Mouse (Mus musculus) midbrain, embryonic 12.5 days (tissue): ENCODE results near the gene Ntng2. TPM values are rescaled to one million over a fixed set of nuclear protein-coding genes. Genes with fewer than 3 reads are reported as not detected.

Experiments used
- ATAC-seq: fragments of 200-750 bp; cut with Nextera tagmentation; 2 replicates; pipeline ENCODE4 v1.8.0; 2017; ENCODE audit warnings: low read depth, moderate TSS enrichment, moderate library complexity; ENCODE audit not compliant: low FRiP score
- H3K27ac ChIP-seq: fragments of 300-500 bp; sonication (generic); replicated peaks from 2 replicates; pipeline ENCODE4 v1.5.1; 2016; ENCODE audit warnings: mild to moderate bottlenecking
- H3K27me3 ChIP-seq: fragments of 300-500 bp; sonication (generic); 2 replicates; pipeline ENCODE4 v1.6.1; 2016; ENCODE audit warnings: mild to moderate bottlenecking
- H3K36me3 ChIP-seq: fragments of 300-500 bp; sonication (generic); 2 replicates; pipeline ENCODE4 v1.6.1; 2016
- H3K4me1 ChIP-seq: fragments of 300-500 bp; sonication (generic); 2 replicates; pipeline ENCODE4 v1.6.1; 2016
- H3K4me2 ChIP-seq: fragments of 300-500 bp; sonication (generic); replicated peaks from 2 replicates; pipeline ENCODE4 v1.6.1; 2016; ENCODE audit warnings: mild to moderate bottlenecking, moderate library complexity
- H3K4me3 ChIP-seq: fragments of 300-500 bp; sonication (generic); 2 replicates; pipeline ENCODE4 v1.5.1; 2016; ENCODE audit warnings: mild to moderate bottlenecking
- H3K9ac ChIP-seq: fragments of 300-500 bp; sonication (generic); replicated peaks from 2 replicates; pipeline ENCODE4 v1.6.1; 2016; ENCODE audit warnings: mild to moderate bottlenecking, moderate library complexity
- H3K9me3 ChIP-seq: fragments of 300-500 bp; sonication (generic); 2 replicates; pipeline ENCODE4 v1.6.1; 2016; ENCODE audit warnings: mild to moderate bottlenecking
- WGBS: fragments of 180-500 bp; shearing (Covaris S2); methylation state at CpG from one replicate; pipeline ENCODE4 v1.1.7; 2016; 5-methylcytosine and 5-hydroxymethylcytosine counted together
- polyA plus RNA-seq: library from polyadenylated mRNA; unstranded; fragments of >200 nt; fragmentation: Nextera tagmentation; extraction: Ambion mirVana; gene quantifications from 2 replicates; pipeline ENCODE4 v1.2.1, GENCODE M21; 2016

The Ntng2 gene
- polyA plus RNA-seq, 1 experiment from 2014 or later = 6.3 TPM

GRCm38 (mm10) chr2:29199909-29200308 lies 52.9 kb downstream of the Ntng2 start:
- Histone ChIP-seq H3K4me1 (peaks cover 9% of the 10 kb centered on the region), H3K9me3 (no peaks in the 10 kb centered on the region), H3K4me2 (no peak overlapping the region), H3K27ac (no peak overlapping the region), H3K9ac (no peak overlapping the region), H3K4me3 (no peak overlapping the region), H3K36me3 (no peaks in the 10 kb centered on the region), H3K27me3 (peaks cover 52% of the 10 kb centered on the region)
- no peak for ATAC-seq
- WGBS = 7% methylated on average over 3 of the region's 3 CpGs

GRCm38 (mm10) chr2:29198446-29198845 lies 54.4 kb downstream of the Ntng2 start:
- Histone ChIP-seq H3K4me2 (no peak overlapping the region), H3K27ac (no peak overlapping the region), H3K36me3 (no peaks in the 10 kb centered on the region), H3K27me3 (peaks cover 49% of the 10 kb centered on the region), H3K4me1 (peaks cover 15% of the 10 kb centered on the region), H3K4me3 (no peak overlapping the region), H3K9ac (no peak overlapping the region), H3K9me3 (no peaks in the 10 kb centered on the region)
- ATAC-seq = no peak
- WGBS = 75% methylated on average over 5 of the region's 5 CpGs

GRCm38 (mm10) chr2:29196844-29197243 lies 56.0 kb downstream of the Ntng2 start:
- peaks cover 15% of the 10 kb centered on the region for H3K4me1 ChIP-seq
- 77% methylated on average over 12 of the region's 12 CpGs for WGBS
- H3K4me2 ChIP-seq = no peak overlapping the region
- H3K9me3 ChIP-seq = no peaks in the 10 kb centered on the region
- no peaks in the 10 kb centered on the region for H3K36me3 ChIP-seq
- no peak overlapping the region for H3K4me3 ChIP-seq
- H3K27me3 ChIP-seq = peaks cover 43% of the 10 kb centered on the region
- H3K9ac ChIP-seq = no peak overlapping the region
- no peak overlapping the region for H3K27ac ChIP-seq
- no peak for ATAC-seq

- WGBS = under 1% methylated on average over 60 of the region's 61 CpGs
- peak; percentile 69 for ATAC-seq
- Histone ChIP-seq H3K27ac (no peak overlapping the region), H3K9ac (peak overlapping the region; percentile 52), H3K9me3 (no peaks in the 10 kb centered on the region), H3K4me2 (peak overlapping the region; percentile 84), H3K4me1 (peaks cover 15% of the 10 kb centered on the region), H3K36me3 (no peaks in the 10 kb centered on the region), H3K4me3 (peak overlapping the region; percentile 48), H3K27me3 (peaks cover 43% of the 10 kb centered on the region)
Measured at GRCm38 (mm10) chr2:29194547-29195463, 58.0 kb downstream of the Ntng2 start.

- Histone ChIP-seq H3K9me3 (no peaks in the 10 kb centered on the region), H3K27me3 (peaks cover 41% of the 10 kb centered on the region), H3K4me2 (peak overlapping the region; percentile 84), H3K9ac (peak overlapping the region; percentile 52; the same call in 1 of the 2 replicates), H3K4me3 (peak overlapping the region; percentile 48), H3K27ac (no peak overlapping the region), H3K4me1 (peaks cover 15% of the 10 kb centered on the region), H3K36me3 (no peaks in the 10 kb centered on the region)
- ATAC-seq = no peak
- WGBS = 15% methylated on average over 16 of the region's 16 CpGs
Measured at GRCm38 (mm10) chr2:29193819-29194546, 58.8 kb downstream of the Ntng2 start.

- Histone ChIP-seq H3K4me1 (peaks cover 15% of the 10 kb centered on the region), H3K27ac (no peak overlapping the region), H3K9me3 (no peaks in the 10 kb centered on the region), H3K4me3 (no peak overlapping the region), H3K36me3 (no peaks in the 10 kb centered on the region), H3K4me2 (no peak overlapping the region), H3K9ac (no peak overlapping the region), H3K27me3 (peaks cover 29% of the 10 kb centered on the region)
- ATAC-seq = no peak
- 84% methylated on average over 8 of the region's 8 CpGs for WGBS
Measured at GRCm38 (mm10) chr2:29192629-29193278, 60.1 kb downstream of the Ntng2 start.

GRCm38 (mm10) chr2:29191216-29192215 lies 61.3 kb downstream of the Ntng2 start:
- Histone ChIP-seq H3K9me3 (no peaks in the 10 kb centered on the region), H3K4me1 (peaks cover 15% of the 10 kb centered on the region), H3K27ac (no peak overlapping the region), H3K9ac (no peak overlapping the region), H3K4me2 (no peak overlapping the region), H3K4me3 (no peak overlapping the region), H3K27me3 (peaks cover 18% of the 10 kb centered on the region), H3K36me3 (no peaks in the 10 kb centered on the region)
- 76% methylated on average over 10 of the region's 10 CpGs for WGBS
- ATAC-seq = no peak

- no peak overlapping the region for H3K27ac ChIP-seq
- H3K4me2 ChIP-seq = no peak overlapping the region
- no peaks in the 10 kb centered on the region for H3K36me3 ChIP-seq
- H3K4me1 ChIP-seq = peaks cover 10% of the 10 kb centered on the region
- H3K9ac ChIP-seq = no peak overlapping the region
- H3K27me3 ChIP-seq = peaks cover 6% of the 10 kb centered on the region
- WGBS = 83% methylated on average over 7 of the region's 7 CpGs
- no peak for ATAC-seq
- no peaks in the 10 kb centered on the region for H3K9me3 ChIP-seq
- H3K4me3 ChIP-seq = no peak overlapping the region
Measured at GRCm38 (mm10) chr2:29190392-29190791, 62.4 kb downstream of the Ntng2 start.

- no peak overlapping the region for H3K4me2 ChIP-seq
- H3K4me3 ChIP-seq = no peak overlapping the region
- WGBS = 32% methylated on average over 6 of the region's 6 CpGs
Measured at GRCm38 (mm10) chr2:29186209-29186608, 66.6 kb downstream of the Ntng2 start.

GRCm38 (mm10) chr2:29183266-29183924 lies 69.4 kb downstream of the Ntng2 start:
- Histone ChIP-seq H3K9me3 (no peaks in the 10 kb centered on the region), H3K4me2 (no peak overlapping the region), H3K4me3 (no peak overlapping the region), H3K27ac (no peak overlapping the region), H3K36me3 (peaks cover 30% of the 10 kb centered on the region), H3K4me1 (no peaks in the 10 kb centered on the region), H3K27me3 (no peaks in the 10 kb centered on the region), H3K9ac (no peak overlapping the region)
- 84% methylated on average over 6 of the region's 6 CpGs for WGBS
- no peak for ATAC-seq

More at GRCm38 (mm10) chr2:29186209-29186608, 66.6 kb downstream of the Ntng2 start:
- Histone ChIP-seq H3K36me3 (peaks cover 2% of the 10 kb centered on the region), H3K9me3 (no peaks in the 10 kb centered on the region), H3K27me3 (no peaks in the 10 kb centered on the region), H3K4me1 (no peaks in the 10 kb centered on the region), H3K27ac (no peak overlapping the region), H3K9ac (no peak overlapping the region)
- ATAC-seq = no peak
